Mouse (Mus musculus) kidney, adult 2 months (tissue): Measurements from ENCODE around the gene Prss12. TPM values are rescaled to one million over a fixed set of nuclear protein-coding genes. Genes with fewer than 3 reads are reported as not detected.

Experiments used
- DNase-seq: peaks from one replicate; pipeline ENCODE4 v3.0.0; 2021
- H3K27ac ChIP-seq: fragments of 200-500 bp; 2 replicates; pipeline ENCODE4 v1.5.1; 2012; ENCODE audit warnings: low read depth, low read length, control low read depth, inconsistent platforms; ENCODE audit not compliant: insufficient read depth
- H3K27me3 ChIP-seq: fragments of 200-500 bp; replicated peaks from 2 replicates; pipeline ENCODE4 v1.6.1; 2012; ENCODE audit warnings: mild to moderate bottlenecking, moderate library complexity, low read length, inconsistent platforms; ENCODE audit not compliant: control insufficient read depth, insufficient read depth
- H3K36me3 ChIP-seq: fragments of 200-500 bp; 2 replicates; pipeline ENCODE4 v1.6.1; 2012; ENCODE audit warnings: mild to moderate bottlenecking, moderate library complexity, low read length, inconsistent platforms; ENCODE audit not compliant: control insufficient read depth, insufficient read depth
- H3K4me1 ChIP-seq: fragments of 200-500 bp; 2 replicates; pipeline ENCODE4 v1.6.1; 2011; ENCODE audit warnings: low read length; ENCODE audit not compliant: control insufficient read depth, insufficient read depth
- H3K4me3 ChIP-seq: fragments of 200-500 bp; 2 replicates; pipeline ENCODE4 v1.5.1; 2011; ENCODE audit warnings: mild to moderate bottlenecking, low read depth, low read length, control low read depth; ENCODE audit not compliant: insufficient read depth
- CTCF ChIP-seq: fragments of 200-500 bp; conservative IDR thresholded peaks from 2 replicates; pipeline ENCODE4 v1.5.1; 2011; ENCODE audit warnings: low read depth, mild to moderate bottlenecking, control low read depth, low read length, moderate library complexity, mixed read lengths; ENCODE audit not compliant: insufficient read depth, insufficient read length
- POLR2A ChIP-seq: fragments of 200-500 bp; IDR thresholded peaks from one replicate; pipeline ENCODE4 v1.6.1; 2011; ENCODE audit warnings: low read depth, low read length, control low read depth
- WGBS: fragments of 180-500 bp; shearing (Covaris S2); methylation state at CpG from one replicate; pipeline ENCODE4 v1.1.7; 2018; 5-methylcytosine and 5-hydroxymethylcytosine counted together
- polyA plus RNA-seq: library from polyadenylated mRNA; depleted of rRNA; stranded (reverse); fragments of >200 nt; gene quantifications from 2 replicates; pipeline ENCODE4 v1.2.3, GENCODE M21; 2012

Prss12 gene
- polyA plus RNA-seq, 1 experiment: 1.6 TPM

DNA sequence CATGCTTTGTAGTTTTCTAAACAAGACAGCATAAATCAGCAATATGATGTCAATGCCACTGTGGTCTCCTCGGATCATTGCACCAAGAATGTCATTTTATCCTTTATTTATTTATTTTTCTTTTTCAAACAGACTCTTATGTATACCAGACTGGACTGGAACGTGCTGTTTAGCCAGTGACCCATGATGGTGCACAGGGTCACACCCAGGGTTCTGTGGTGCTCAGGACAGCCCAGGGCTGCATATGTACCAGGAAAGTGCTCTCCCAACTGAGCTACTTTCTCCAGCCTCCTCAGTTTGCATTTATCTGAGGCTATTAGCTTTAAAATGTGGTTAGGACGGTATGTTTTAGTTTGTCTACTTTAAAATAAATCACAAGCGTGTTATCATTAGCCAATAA is 18.7 kb upstream of the Prss12 start:
- no peaks in the 10 kb centered on the region for H3K27me3 ChIP-seq
- no peak for DNase-seq
- no peak overlapping the region for H3K27ac ChIP-seq
- no peak overlapping the region for H3K4me3 ChIP-seq
- TF ChIP-seq POLR2A: no peak
- no peak for TF ChIP-seq CTCF
- no peaks in the 10 kb centered on the region for H3K36me3 ChIP-seq
- H3K4me1 ChIP-seq: no peaks in the 10 kb centered on the region
- 48% methylated on average over 4 of the region's 4 CpGs for WGBS

DNA sequence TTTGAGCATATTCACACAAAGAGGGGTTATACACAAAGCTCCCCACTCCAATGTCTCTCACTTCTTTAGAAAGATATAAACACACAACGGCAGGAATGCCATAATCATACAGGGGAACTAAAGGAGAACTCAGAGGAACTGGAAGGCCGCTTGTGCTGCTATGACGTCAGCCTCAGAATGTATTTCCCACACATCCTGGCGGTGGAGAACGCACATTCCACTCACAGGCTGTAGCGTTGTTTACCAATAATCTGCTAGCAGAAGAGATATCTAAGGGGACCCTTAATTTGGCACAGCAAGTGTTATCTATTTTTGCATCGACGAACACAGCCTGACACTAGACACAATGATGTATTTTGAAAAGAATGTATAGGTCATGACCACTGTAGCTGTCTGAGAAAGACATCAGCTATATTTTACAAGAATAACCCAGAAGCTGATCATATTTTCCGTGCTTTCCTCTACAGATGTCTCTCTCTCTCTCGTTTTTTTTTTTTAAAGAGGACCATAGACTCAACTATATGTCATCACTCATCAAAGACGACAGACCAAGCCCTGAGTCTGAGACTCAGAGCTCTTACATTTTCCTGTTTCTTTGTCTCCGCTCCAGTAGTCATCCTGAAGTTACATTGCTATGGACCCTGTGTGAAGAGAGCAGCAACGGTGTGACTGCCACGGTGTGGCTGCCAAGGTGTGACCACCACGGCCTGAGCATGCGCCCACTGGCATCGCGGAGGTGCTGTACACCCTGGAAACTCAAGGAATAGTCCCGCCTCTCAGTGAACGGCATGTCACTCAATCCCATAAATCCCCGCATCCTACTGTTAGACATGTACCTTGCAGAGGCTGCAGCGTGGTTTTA is 16.9 kb upstream of the Prss12 start:
- Histone ChIP-seq H3K36me3 (no peaks in the 10 kb centered on the region), H3K27ac (no peak overlapping the region), H3K27me3 (no peaks in the 10 kb centered on the region), H3K4me3 (no peak overlapping the region), H3K4me1 (no peaks in the 10 kb centered on the region)
- WGBS: 64% methylated on average over 22 of the region's 22 CpGs
- DNase-seq: no peak
- TF ChIP-seq POLR2A: no peak
- no peak for TF ChIP-seq CTCF

DNA sequence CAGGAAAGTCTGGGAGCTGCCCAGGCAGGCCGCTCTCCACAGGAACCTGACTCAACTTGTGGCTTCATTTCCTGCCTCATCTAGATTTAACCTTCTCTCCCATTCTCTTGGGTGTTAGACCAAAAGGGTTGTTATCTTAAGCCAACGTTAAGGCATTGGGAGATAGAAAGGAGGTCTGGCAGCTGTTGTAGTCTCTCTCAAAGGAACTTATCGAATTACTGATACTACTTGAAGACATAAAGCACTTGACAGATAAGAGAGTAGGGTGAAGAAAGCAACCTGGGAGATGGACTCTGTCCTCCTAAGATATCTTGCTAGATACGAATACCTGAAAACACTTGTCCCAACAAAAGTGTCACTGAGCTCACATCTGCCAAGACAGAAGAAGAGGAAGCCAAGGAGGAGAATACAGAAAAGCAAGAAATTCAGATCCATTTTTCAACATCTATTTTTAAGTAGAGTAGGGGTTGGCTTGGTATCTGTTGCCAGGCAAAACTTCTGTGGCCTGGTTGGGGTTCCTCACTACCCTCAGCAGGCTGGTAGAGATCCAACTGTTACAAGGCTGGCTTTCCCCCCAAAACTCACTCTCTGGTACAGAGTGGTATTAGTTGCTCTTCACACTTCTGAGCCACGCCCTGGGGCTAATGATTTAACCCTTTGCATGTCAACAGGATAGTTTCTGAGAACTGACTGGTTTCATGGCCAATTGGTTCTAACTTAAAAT is 14.6 kb upstream of the Prss12 start:
- 64% methylated on average over 5 of the region's 5 CpGs for WGBS
- Histone ChIP-seq H3K27ac (no peak overlapping the region), H3K27me3 (no peaks in the 10 kb centered on the region)

DNA sequence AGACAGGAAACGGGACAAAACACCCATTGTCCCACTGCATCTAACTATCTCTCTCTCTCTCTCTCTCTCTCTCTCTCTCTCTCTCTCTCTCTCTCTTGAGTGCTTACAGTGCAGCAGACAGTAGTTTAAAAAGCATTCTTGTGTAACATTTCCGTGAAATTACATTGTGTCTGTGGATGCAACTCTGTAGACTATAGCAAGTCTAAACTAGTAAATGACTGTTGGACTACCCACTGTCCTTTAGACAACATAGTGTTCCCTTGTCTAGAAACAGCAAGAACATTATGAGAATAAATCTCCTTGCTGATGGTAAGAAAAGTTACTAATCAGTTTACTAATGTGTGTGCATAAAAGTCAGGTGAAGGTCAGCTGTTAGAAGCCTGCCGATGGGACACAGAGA is 13.4 kb upstream of the Prss12 start:
- no peak for DNase-seq

More for the DNA sequence above, 14.6 kb upstream of the Prss12 start:
- DNase-seq: no peak
- no peaks in the 10 kb centered on the region for H3K4me1 ChIP-seq
- H3K36me3 ChIP-seq: no peaks in the 10 kb centered on the region
- TF ChIP-seq CTCF (no peak), POLR2A (no peak)
- no peak overlapping the region for H3K4me3 ChIP-seq

DNA sequence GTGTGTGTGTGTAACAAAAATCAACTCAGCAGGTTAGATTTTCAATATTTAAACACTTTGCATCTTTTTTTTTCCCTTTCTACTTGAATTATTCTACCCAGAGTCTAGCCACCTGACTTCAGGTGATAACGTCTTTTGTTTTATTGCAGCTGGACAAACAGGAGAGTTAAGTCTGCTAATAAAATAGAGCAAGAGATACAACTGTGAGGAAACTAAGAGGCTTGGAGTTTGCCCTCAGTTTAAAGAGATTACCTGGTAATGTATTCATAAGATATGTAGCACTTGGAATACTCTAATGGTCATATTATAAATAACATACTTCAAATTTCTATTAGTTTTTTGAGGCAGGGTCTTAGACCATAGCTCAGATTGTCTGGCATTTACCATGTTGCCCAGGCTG is 9.1 kb upstream of the Prss12 start:
- Histone ChIP-seq H3K36me3 (no peaks in the 10 kb centered on the region), H3K4me1 (peaks cover 2% of the 10 kb centered on the region; the same call in 1 of the 2 replicates), H3K27ac (no peak overlapping the region), H3K27me3 (no peaks in the 10 kb centered on the region), H3K4me3 (no peak overlapping the region)
- WGBS: 75% methylated on average over 1 of the region's 1 CpGs
- no peak for DNase-seq
- no peak for TF ChIP-seq POLR2A
- no peak for TF ChIP-seq CTCF

More for the DNA sequence above, 13.4 kb upstream of the Prss12 start:
- Histone ChIP-seq H3K4me3 (no peak overlapping the region), H3K36me3 (no peaks in the 10 kb centered on the region), H3K27me3 (no peaks in the 10 kb centered on the region), H3K27ac (no peak overlapping the region), H3K4me1 (no peaks in the 10 kb centered on the region)
- 59% methylated on average over 3 of the region's 3 CpGs for WGBS
- TF ChIP-seq POLR2A (no peak), CTCF (no peak)

DNA sequence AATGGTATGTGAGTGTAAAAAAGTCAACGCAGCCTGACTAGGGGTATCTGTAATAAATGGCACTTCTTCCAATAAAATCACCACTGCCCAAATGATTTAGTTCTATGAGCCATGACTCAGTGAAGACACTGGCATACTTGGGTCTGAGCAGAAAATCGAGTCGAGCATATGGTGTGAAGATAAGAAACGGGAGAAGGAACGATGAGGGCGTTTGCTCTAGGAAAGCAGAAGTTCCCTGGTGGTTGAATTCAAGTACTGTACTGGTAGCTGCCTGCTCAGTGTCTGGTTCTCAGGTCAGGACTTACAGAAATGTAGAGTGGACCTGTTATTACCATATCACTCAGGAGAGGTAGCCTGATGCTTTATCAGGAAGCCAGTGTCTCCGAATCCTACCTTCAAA is 6.2 kb upstream of the Prss12 start:
- Histone ChIP-seq H3K27ac (no peak overlapping the region), H3K4me1 (peaks cover 2% of the 10 kb centered on the region; the same call in 1 of the 2 replicates), H3K36me3 (no peaks in the 10 kb centered on the region), H3K27me3 (no peaks in the 10 kb centered on the region), H3K4me3 (no peak overlapping the region)
- no peak for DNase-seq
- TF ChIP-seq POLR2A (no peak), CTCF (no peak)
- 84% methylated on average over 7 of the region's 7 CpGs for WGBS

DNA sequence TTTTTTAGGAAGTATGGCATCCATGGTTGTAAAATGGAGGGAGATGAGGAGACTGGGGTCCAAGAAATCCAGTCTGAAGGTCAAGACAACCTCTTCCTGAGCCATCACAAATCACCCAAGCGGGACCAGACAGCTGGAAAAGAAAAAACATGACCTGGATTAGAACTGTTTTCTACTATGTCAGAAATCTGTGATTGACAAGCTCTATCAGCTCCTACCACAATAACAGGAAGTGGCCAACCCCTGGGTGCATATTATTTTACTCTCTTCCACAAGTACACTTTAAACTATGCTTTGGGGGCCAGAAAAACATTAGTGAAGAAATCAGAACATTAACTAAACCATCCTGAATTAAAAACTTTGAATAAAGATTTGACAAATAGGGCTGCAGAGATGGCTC is 2.2 kb upstream of the Prss12 start:
- no peak for DNase-seq
- peaks cover 5% of the 10 kb centered on the region; the same call in 1 of the 2 replicates for H3K4me1 ChIP-seq
- 77% methylated on average over 1 of the region's 1 CpGs for WGBS
- no peak overlapping the region for H3K27ac ChIP-seq
- H3K36me3 ChIP-seq: no peaks in the 10 kb centered on the region
- H3K27me3 ChIP-seq: no peaks in the 10 kb centered on the region
- TF ChIP-seq CTCF (no peak), POLR2A (no peak)
- no peak overlapping the region for H3K4me3 ChIP-seq
